In genomic region chr10:122770987-122771386, GRCm38 (mm10) we compare ENCODE assay signal across 25 mouse cellular contexts.
DNase-seq lines count a peak whose midpoint lies in the region; ATAC-seq lines count a peak whose summit lies in the region.
"Had no signal": no experiment of that assay in that cellular context is flagged by ENCODE, and none has a peak within 500 bp of the region (broad histone marks: within the 10 kb centered on the region; RNA-seq: fewer than 3 reads in every experiment).

No protein-coding gene starts in this region.

- 0 out of 2 replicates have a peak overlapping the region, but pooled peaks have one; percentile 19 for H3K27ac ChIP-seq in heart, embryonic 10.5 days
- H3K27ac ChIP-seq in kidney, embryonic 14.5 days (ENCODE audit: low read depth, low read length): no peak overlapping the region
- H3K27ac ChIP-seq in neural tube, embryonic 12.5 days: peak overlapping the region; percentile 26; the same call in 1 of the 2 replicates
- H3K27ac ChIP-seq: embryonic facial prominence, embryonic 12.5 days; forebrain, embryonic 13.5 days; liver, embryonic 15.5 days had no signal

- H3K4me1 ChIP-seq in heart, embryonic 10.5 days: peaks cover 32% of the 10 kb centered on the region
- H3K4me1 ChIP-seq in kidney, embryonic 14.5 days (ENCODE audit: control insufficient read depth, insufficient read depth, low read length): peaks cover 24% of the 10 kb centered on the region
- H3K4me1 ChIP-seq in neural tube, embryonic 12.5 days: peaks cover 18% of the 10 kb centered on the region
- H3K4me1 ChIP-seq: forebrain, embryonic 13.5 days; liver, embryonic 15.5 days had no signal

- 31% methylated on average over 5 of the region's 5 CpGs for WGBS in heart, embryonic 10.5 days
- 28% methylated on average over 5 of the region's 5 CpGs for WGBS in kidney, embryonic 14.5 days
- 72% methylated on average over 5 of the region's 5 CpGs for WGBS in neural tube, embryonic 12.5 days

- H3K9me3 ChIP-seq in heart, embryonic 10.5 days: no peaks in the 10 kb centered on the region
- H3K9me3 ChIP-seq in kidney, embryonic 14.5 days (ENCODE audit: control insufficient read depth, low read length): 0 out of 2 replicates have a peak, but pooled peaks cover 3% of the 10 kb centered on the region
- H3K9me3 ChIP-seq in neural tube, embryonic 12.5 days: no peaks in the 10 kb centered on the region
- H3K9me3 ChIP-seq: embryonic facial prominence, embryonic 12.5 days; forebrain, embryonic 13.5 days; liver, embryonic 15.5 days had no signal

- intact Hi-C loops in heart, postnatal 25 days (cut with DNase I): no loop called here

- ATAC-seq in kidney, embryonic 14.5 days (ENCODE audit: low FRiP score, low TSS enrichment): peak; percentile 76
- ATAC-seq in neural tube, embryonic 12.5 days (ENCODE audit: low FRiP score, low read depth): no peak
- ATAC-seq: forebrain, embryonic 13.5 days; intestine, embryonic 16.5 days had no signal

- DNase-seq in heart, embryonic 10.5 days (ENCODE audit: low spot score): no peak
- DNase-seq in heart, postnatal 25 days (ENCODE audit: low spot score): no peak
- DNase-seq in kidney, adult 8-10 months: no peak
- no peak for DNase-seq in neural tube, embryonic 10.5 days (ENCODE audit: extremely low spot score, low spot score)
- DNase-seq in yolk sac, embryonic 10.5 days (ENCODE audit: low spot score): no peak
- DNase-seq: adrenal gland, adult 2 months; cerebellum, adult 11 months; cerebellum, adult 9-11 months; gastrocnemius, postnatal 25 days; heart, adult 18-20 months; kidney, postnatal 36 days; liver; lung, postnatal 4 days; midbrain, embryonic 14.5 days; right cerebral cortex, adult 18-20 months; right cerebral cortex, postnatal 4 days; thymus, postnatal 14 days had no signal

- no peaks in the 10 kb centered on the region for H3K27me3 ChIP-seq in heart, embryonic 10.5 days (ENCODE audit: insufficient read depth, poor library complexity, severe bottlenecking)
- no peaks in the 10 kb centered on the region for H3K27me3 ChIP-seq in kidney, embryonic 14.5 days (ENCODE audit: control insufficient read depth, insufficient read depth, low read length)
- no peaks in the 10 kb centered on the region for H3K27me3 ChIP-seq in neural tube, embryonic 12.5 days (replicated peaks)
- H3K27me3 ChIP-seq: embryonic facial prominence, embryonic 12.5 days; forebrain, embryonic 13.5 days; hindbrain, embryonic 12.5 days; liver, embryonic 15.5 days had no signal

- no peak overlapping the region for H3K4me2 ChIP-seq in kidney, embryonic 14.5 days (replicated peaks; ENCODE audit: low read depth, low read length)
- H3K4me2 ChIP-seq in neural tube, embryonic 12.5 days (replicated peaks): no peak overlapping the region
- H3K4me2 ChIP-seq: embryonic facial prominence, embryonic 12.5 days; forebrain, embryonic 13.5 days; hindbrain, embryonic 12.5 days; liver, embryonic 15.5 days had no signal

- no peaks in the 10 kb centered on the region for H3K36me3 ChIP-seq in heart, embryonic 10.5 days
- no peaks in the 10 kb centered on the region for H3K36me3 ChIP-seq in kidney, embryonic 14.5 days (ENCODE audit: control insufficient read depth, insufficient read depth, low read length)
- H3K36me3 ChIP-seq in neural tube, embryonic 12.5 days: no peaks in the 10 kb centered on the region
- H3K36me3 ChIP-seq: embryonic facial prominence, embryonic 12.5 days; hindbrain, embryonic 12.5 days; liver, embryonic 15.5 days had no signal

- no peak overlapping the region for H3K4me3 ChIP-seq in heart, embryonic 10.5 days
- H3K4me3 ChIP-seq in kidney, embryonic 14.5 days (ENCODE audit: low read length): no peak overlapping the region
- H3K4me3 ChIP-seq in neural tube, embryonic 12.5 days: no peak overlapping the region
- H3K4me3 ChIP-seq: embryonic facial prominence, embryonic 12.5 days; erythroblast, embryonic 14.5 days; forebrain, embryonic 13.5 days; hindbrain, embryonic 12.5 days; liver, embryonic 15.5 days had no signal

- no peak overlapping the region for H3K9ac ChIP-seq in kidney, embryonic 14.5 days (ENCODE audit: low read depth, low read length)
- no peak overlapping the region for H3K9ac ChIP-seq in neural tube, embryonic 12.5 days
- H3K9ac ChIP-seq: embryonic facial prominence, embryonic 12.5 days; forebrain, embryonic 13.5 days; hindbrain, embryonic 12.5 days; liver, embryonic 15.5 days had no signal
